Mouse (Mus musculus): Measurements from ENCODE around the gene Mrpl44.

The Mrpl44 gene

DNA sequence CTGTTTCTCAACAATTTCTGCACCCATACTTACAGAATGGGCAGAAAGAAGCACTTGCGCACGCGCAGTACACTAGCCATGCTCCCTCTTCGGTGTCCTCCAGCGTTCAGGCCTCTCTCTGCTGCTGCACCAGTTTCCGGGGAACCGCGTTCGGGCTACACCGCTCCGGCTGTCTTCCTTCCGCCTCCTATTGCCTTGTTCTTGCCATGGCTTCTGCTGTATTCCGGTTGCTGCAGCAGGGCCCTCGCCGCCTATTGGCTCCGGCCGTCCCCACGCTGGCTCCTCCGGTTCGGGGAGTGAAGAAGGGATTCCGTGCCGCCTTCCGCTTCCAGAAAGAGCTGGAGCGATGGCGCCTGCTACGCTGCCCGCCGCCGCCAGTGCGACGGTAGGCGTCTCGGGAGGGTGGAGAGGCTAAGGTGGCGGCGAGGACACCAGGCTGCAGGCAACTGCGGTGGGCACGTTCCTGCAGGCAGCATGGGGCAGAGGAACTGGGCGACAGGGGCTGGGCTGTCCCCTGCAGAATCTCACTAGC is at the start of gene Mrpl44, which contains the start of gene Wdfy1:
TSS of gene Mrpl44 (plus strand) at position 92 of the 532 bp plus-strand sequence.
TSS of gene Wdfy1 (minus strand) at position 217 of the 532 bp plus-strand sequence.
- peak; percentile 97 for DNase-seq

DNA sequence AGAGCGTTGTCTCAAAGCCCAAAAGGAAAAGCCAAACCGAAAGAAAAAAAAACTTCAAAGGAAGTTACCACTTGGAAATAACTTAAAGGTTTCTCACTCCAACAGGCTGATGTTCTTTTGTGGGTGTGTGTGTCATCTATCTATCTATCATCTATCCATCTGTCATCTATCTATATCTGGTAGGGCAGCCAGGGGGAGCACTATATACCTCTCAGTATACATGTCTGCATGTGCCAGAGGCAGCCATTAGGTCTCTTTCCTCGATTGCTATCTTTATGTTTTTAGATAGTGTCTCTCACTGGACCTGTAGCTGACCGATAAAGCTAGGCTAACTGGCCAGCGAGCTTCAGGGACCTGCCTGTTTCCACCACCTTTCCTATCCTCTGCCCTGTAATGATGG is 41.0 kb upstream of the Mrpl44 start:
- DNase-seq: no peak

- no peak for DNase-seq
These were observed 39.4 kb upstream of the Mrpl44 start for GRCm38 (mm10) chr1:79736408-79736807.

DNA sequence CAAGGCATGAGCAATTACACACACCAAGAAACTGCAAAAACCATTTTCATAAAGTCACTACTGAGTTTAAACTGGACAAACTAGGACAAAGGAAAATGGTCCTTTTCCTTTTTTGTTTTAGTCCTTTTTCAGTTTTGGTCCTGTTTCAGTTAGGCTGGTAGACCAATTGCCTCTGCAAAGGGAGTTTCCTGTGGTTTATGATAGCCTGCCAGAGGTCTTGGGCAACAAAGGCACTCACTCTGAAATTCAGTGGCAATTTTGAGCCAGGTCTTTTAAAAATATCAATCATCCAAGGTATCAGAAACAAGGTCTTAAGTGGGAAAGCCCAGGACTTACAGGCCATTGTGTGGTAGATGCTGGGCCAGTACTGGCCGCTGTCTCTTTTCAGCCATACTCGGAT is 36.1 kb upstream of the Mrpl44 start:
- no peak for DNase-seq

DNA sequence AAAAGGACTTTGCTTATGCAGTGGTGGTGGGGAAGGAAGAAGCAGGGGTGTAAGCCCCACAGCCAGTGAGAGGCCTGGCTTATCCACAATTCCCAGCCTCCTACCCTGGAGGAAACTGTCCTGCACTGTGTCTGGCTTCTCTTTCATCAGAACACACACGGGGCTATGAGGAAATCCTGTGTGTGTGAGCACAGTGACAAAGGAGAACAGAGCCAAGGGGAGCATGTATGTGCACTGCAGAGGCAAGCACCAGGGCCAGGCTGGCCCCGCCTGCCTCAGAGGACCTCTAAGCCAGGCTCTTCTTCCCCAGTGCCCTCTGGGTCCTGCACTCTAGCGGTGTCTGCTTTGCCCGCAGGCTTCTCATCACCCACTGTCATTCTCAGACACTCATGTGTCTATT is 34.8 kb upstream of the Mrpl44 start:
- DNase-seq: no peak

- DNase-seq: no peak
These were observed 32.9 kb upstream of the Mrpl44 start for GRCm38 (mm10) chr1:79742949-79743348.

DNA sequence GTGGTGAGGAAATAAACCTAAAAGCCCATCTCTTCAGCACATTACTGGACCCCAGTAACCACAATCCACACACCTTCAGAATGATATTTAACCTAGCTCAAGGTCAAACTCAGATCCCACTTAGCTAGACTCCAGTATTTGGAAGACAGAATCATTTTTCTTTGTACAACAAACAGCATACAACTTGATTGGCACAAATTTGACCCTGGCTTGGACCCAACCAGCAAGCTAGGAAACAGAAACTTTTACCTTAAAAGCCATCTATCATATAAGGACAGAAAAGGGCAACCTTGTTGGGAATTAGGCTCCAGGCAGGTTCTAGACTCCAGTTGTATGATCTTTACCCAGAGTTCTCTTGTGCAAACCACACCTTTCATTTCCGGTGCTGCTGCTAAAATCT is 32.4 kb upstream of the Mrpl44 start:
- no peak for DNase-seq

DNA sequence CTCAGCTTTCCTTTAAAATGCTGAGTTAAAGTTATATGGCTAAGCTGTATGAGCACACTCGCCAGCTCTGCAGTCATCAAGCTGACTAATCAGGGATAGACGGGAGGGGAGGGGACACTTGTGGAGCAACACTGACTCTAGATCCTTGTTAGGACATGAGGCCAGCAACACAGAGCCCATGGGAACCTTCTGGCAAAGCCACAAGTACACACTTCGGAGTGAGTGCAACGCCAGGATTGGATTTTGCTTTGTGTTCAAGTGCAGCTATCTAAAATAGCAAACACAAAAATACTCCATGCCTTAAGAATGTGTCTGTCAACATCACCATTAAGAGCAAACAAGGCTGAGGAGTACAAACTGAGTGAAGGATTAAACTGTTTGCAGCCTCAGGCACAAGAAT is 29.8 kb upstream of the Mrpl44 start:
- DNase-seq: no peak

- DNase-seq: no peak
These were observed 24.6 kb upstream of the Mrpl44 start for GRCm38 (mm10) chr1:79751186-79751585.

DNA sequence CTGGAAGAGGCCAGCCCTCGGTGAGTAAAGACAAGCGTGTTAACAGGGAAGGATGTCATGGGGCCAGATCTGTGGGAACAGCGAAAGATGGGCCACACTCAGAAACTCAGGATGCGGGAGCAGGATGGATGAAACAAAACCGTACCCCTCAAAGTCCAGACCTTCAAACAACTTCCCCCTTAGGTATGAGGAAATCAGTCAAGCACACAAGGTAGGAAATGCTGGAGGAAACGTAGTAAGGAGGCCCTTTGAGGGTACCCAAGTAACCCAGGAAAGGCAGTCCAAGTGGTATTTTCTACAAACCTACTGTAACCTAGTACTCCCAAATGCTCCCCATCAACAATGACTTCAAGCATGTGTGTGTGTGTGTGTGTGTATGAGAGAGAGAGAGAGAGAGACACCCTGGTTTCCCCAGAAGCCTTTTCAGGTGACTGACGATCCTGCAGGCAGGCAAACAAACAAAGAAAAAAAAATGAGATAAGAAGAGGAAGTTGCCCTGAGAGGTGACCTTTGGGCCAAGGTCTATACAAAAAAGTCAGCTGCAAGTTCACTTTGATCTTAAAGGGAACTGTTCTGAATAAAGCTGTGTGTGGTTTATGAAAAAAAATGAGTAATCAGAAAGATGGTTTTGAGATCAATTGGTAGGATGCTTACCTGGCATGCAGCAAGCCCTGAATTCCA is 23.7 kb upstream of the Mrpl44 start:
- DNase-seq: no peak

- DNase-seq: no peak
These were observed 23.0 kb upstream of the Mrpl44 start for GRCm38 (mm10) chr1:79752714-79753340.

DNA sequence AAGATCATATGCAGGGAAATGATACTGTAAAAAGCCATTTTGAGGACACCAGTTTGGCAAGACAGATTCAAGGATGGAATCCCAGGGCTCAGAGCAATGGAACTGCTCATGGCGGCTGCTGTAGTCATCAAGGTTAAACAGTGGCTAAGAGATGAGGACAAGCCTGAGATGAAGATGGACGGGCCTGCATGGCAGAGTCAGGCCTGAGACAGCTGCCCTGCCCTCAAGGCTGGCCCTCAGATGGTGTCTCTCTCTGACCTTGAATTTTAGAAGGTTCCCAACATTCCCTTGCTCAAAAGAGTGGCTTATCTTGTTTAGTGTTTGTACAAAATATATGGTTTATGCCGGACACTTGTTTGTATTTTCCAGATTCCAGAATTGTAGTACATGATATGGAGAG is 22.4 kb upstream of the Mrpl44 start:
- DNase-seq: no peak

- no peak for DNase-seq
These were observed 20.9 kb upstream of the Mrpl44 start for GRCm38 (mm10) chr1:79754936-79755335.

DNA sequence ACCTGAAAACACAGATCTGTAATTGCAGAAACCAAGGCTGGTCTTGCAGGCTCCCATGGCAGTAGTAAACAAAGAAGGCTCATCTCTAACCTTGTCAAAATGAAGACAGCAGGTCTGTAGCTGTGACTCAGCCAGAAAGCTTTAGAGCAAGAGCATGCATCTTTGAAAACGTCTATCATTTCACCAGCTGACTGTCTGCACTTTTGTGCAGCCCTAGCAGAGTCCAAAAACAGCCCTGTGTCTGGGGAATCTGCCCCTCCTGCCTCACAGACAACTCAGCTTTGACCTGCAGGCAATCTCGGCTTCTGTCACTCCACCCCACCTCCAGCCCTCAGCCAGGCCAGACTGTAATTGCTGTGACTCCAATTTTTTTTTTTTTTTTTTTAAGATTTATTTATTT is 20.4 kb upstream of the Mrpl44 start:
- DNase-seq: no peak

- DNase-seq: no peak
These were observed 19.4 kb upstream of the Mrpl44 start for GRCm38 (mm10) chr1:79756417-79756816.

DNA sequence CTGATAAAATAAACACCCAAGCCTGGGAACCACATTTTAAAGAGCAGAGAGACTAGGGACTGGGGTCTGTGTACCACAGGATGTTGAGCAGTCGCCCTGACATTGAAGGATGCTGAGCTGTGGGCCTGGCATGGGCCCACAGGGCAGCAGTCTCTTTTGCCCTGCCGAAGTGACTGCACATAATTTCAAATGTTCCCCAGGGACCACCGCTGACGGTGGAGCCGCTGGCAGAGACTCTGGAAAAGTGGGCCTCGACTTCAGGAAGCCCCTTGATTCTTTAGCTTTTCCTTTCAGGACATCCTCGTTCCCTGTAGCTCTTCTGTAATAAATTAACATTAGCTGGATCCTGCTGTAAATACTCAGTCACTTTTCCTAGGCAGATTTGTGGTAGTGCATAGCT is 18.7 kb upstream of the Mrpl44 start:
- no peak for DNase-seq

- no peak for DNase-seq
These were observed 18.2 kb upstream of the Mrpl44 start for GRCm38 (mm10) chr1:79757597-79757996.

GRCm38 (mm10) chr1:79759006-79759405 is 16.8 kb upstream of the Mrpl44 start:
- DNase-seq: no peak

DNA sequence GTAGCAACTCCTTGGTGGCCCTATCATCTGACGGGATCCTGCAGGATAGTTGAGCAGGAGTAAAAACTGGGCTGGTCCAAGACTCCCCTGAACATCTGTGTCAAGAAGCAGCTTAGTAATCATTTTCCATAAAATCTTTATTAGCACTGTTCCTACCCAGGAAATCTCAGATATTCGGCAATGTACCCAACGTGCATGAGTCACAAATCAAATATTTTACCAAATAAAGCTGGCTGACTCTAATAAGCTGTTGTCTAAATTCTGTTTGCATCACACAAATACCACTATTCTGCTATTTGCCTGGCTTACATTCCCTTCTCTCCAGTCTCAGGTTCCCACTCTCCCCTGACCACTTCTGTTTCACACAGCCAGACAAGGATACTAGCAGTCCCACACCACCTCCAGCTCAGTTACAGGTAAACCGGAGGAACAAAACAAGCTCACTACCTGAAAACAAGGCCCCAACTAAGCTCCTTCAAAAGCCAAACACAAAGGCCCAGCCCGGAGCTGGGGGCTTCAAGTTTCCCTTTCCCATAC is 16.3 kb upstream of the Mrpl44 start:
- no peak for DNase-seq

GRCm38 (mm10) chr1:79760656-79761055 is 15.2 kb upstream of the Mrpl44 start:
- DNase-seq: peak; percentile 32

GRCm38 (mm10) chr1:79761106-79761916 is 14.5 kb upstream of the Mrpl44 start:
- peak; percentile 75 for DNase-seq

GRCm38 (mm10) chr1:79761917-79762271 is 13.9 kb upstream of the Mrpl44 start:
- DNase-seq: no peak
